Mouse (Mus musculus) heart, postnatal 14 days (tissue): ENCODE results near the gene Cisd1. TPM values are rescaled to one million over a fixed set of nuclear protein-coding genes. Genes with fewer than 3 reads are reported as not detected.
A peak's percentile ranks its signal among the peaks of the same experiment; 100 is the strongest.

Experiments
- DNase-seq, 2 experiments: peaks; one replicate each; pipeline ENCODE4 v3.0.0; 2021 to 2022
- intact Hi-C: fragments of 180-260 bp; cut with DNase I; formaldehyde crosslinking; loops from one replicate; pipeline ENCODE4 v1.15.1; 2025
- total RNA-seq, 2 experiments: library from RNA; stranded (reverse); gene quantifications; 2 replicates each; pipeline ENCODE4 v1.2.3; 2021

Cisd1 gene
- total RNA-seq, 2 experiments from 2014 or later = 271 to 276 TPM

GRCm38 (mm10) chr10:71329295-71329694 is 15.5 kb downstream of the Cisd1 start:
- no peak for DNase-seq
- intact Hi-C loops = no loop called here

- DNase-seq = no peak
- intact Hi-C loops = no loop called here
Measured at GRCm38 (mm10) chr10:71328870-71329269, 15.9 kb downstream of the Cisd1 start.

- DNase-seq = no peak
- intact Hi-C loops = no loop called here
Measured at GRCm38 (mm10) chr10:71328382-71328781, 16.4 kb downstream of the Cisd1 start.

- DNase-seq = no peak
- intact Hi-C loops = loop anchor here (1.0 kb wide), 1 partner anchor 74 kb away; no protein-coding TSS in a partner anchor
Measured at GRCm38 (mm10) chr10:71327386-71327785, 17.4 kb downstream of the Cisd1 start.

GRCm38 (mm10) chr10:71326789-71327188 is 18.0 kb downstream of the Cisd1 start:
- intact Hi-C loops = loop anchor here (1.0 kb wide), 1 partner anchor 75 kb away; no protein-coding TSS in a partner anchor

GRCm38 (mm10) chr10:71326123-71326522 is 18.6 kb downstream of the Cisd1 start:
- intact Hi-C loops = no loop called here
- no peak for DNase-seq

More at GRCm38 (mm10) chr10:71326789-71327188, 18.0 kb downstream of the Cisd1 start:
- peak; percentile 71 to 81 for DNase-seq

- DNase-seq = no peak
- intact Hi-C loops = no loop called here
Measured at GRCm38 (mm10) chr10:71323669-71324068, 21.1 kb downstream of the Cisd1 start.

- DNase-seq = no peak
- intact Hi-C loops = no loop called here
Measured at GRCm38 (mm10) chr10:71316497-71316896, 28.3 kb downstream of the Cisd1 start.

GRCm38 (mm10) chr10:71316056-71316455 is 28.7 kb downstream of the Cisd1 start:
- intact Hi-C loops = no loop called here
- DNase-seq = no peak

GRCm38 (mm10) chr10:71314596-71314995 is 30.2 kb downstream of the Cisd1 start:
- no peak for DNase-seq
- intact Hi-C loops = no loop called here

GRCm38 (mm10) chr10:71310288-71310687 is 34.5 kb downstream of the Cisd1 start:
- intact Hi-C loops = no loop called here
- no peak for DNase-seq

GRCm38 (mm10) chr10:71308199-71308598 is 36.6 kb downstream of the Cisd1 start:
- intact Hi-C loops = no loop called here
- no peak for DNase-seq

GRCm38 (mm10) chr10:71306759-71307158 is 38.0 kb downstream of the Cisd1 start:
- intact Hi-C loops = no loop called here
- DNase-seq = no peak

GRCm38 (mm10) chr10:71306190-71306589 is 38.6 kb downstream of the Cisd1 start:
- DNase-seq = peak in 1 of 2 experiments; percentile 48
- intact Hi-C loops = no loop called here

GRCm38 (mm10) chr10:71302490-71302889 is 42.3 kb downstream of the Cisd1 start:
- intact Hi-C loops = no loop called here
- DNase-seq = no peak

- intact Hi-C loops = no loop called here
- no peak for DNase-seq
Measured at GRCm38 (mm10) chr10:71300161-71300560, 44.6 kb downstream of the Cisd1 start.

- intact Hi-C loops = no loop called here
- no peak for DNase-seq
Measured at GRCm38 (mm10) chr10:71293245-71293644, 51.5 kb downstream of the Cisd1 start.

- DNase-seq = no peak
- intact Hi-C loops = no loop called here
Measured at GRCm38 (mm10) chr10:71292254-71292653, 52.5 kb downstream of the Cisd1 start.

GRCm38 (mm10) chr10:71291801-71292200 is 53.0 kb downstream of the Cisd1 start:
- DNase-seq = no peak
- intact Hi-C loops = no loop called here

- intact Hi-C loops = no loop called here
- no peak for DNase-seq
Measured at GRCm38 (mm10) chr10:71291179-71291661, 53.5 kb downstream of the Cisd1 start.

- peak; percentile 90 to 91 for DNase-seq
- intact Hi-C loops = no loop called here
Measured at GRCm38 (mm10) chr10:71285126-71285580, 59.6 kb downstream of the Cisd1 start, which contains the start of gene Ube2d1. Gene Ube2d1, minus strand, starts transcription at chr10:71285262.

- peak in 1 of 2 experiments; percentile 28 for DNase-seq
- intact Hi-C loops = loop anchor here (5.0 kb wide), 1 partner anchor 47 kb away; the partner anchor contains the start of gene Tfam
Measured at GRCm38 (mm10) chr10:71284511-71285125, 60.1 kb downstream of the Cisd1 start.
